Mouse (Mus musculus) erythroblast, embryonic 14.5 days (primary cell): ENCODE data around the gene Tgfbr1.

Experiments used
- GATA1 ChIP-seq: IDR thresholded peaks from 2 replicates; pipeline ENCODE4 v1.6.1; 2012; ENCODE audit warnings: low read length, inconsistent platforms, mixed read lengths
- TAL1 ChIP-seq: IDR thresholded peaks from 3 replicates; pipeline ENCODE4 v1.6.1; 2012; ENCODE audit warnings: low read length, inconsistent platforms, mixed read lengths

- TF ChIP-seq TAL1 (no peak), GATA1 (no peak)
Measured at GRCm38 (mm10) chr4:47333541-47333940, 19.5 kb upstream of the Tgfbr1 start.
